Mouse (Mus musculus) intestine, embryonic 16.5 days (tissue): ENCODE results near the gene Mrrf. TPM values are rescaled to one million over a fixed set of nuclear protein-coding genes. Genes with fewer than 3 reads are reported as not detected.

Source experiments
- ATAC-seq: fragments of 200-750 bp; cut with Nextera tagmentation; 2 replicates; pipeline ENCODE4 v1.8.0; 2017; ENCODE audit warnings: moderate TSS enrichment, moderate library complexity
- H3K27ac ChIP-seq: fragments of 300-500 bp; sonication (generic); 2 replicates; pipeline ENCODE4 v1.5.1; 2014; ENCODE audit warnings: mild to moderate bottlenecking, low read length
- H3K27me3 ChIP-seq: fragments of 300-500 bp; sonication (generic); replicated peaks from 2 replicates; pipeline ENCODE4 v1.6.1; 2014; ENCODE audit warnings: low read length, control low read depth, mixed read lengths; ENCODE audit not compliant: control insufficient read depth, insufficient read depth
- H3K36me3 ChIP-seq: fragments of 300-500 bp; sonication (generic); 2 replicates; pipeline ENCODE4 v1.6.1; 2014; ENCODE audit warnings: low read length, control low read depth; ENCODE audit not compliant: control insufficient read depth, insufficient read depth
- H3K4me1 ChIP-seq: fragments of 300-500 bp; sonication (generic); 2 replicates; pipeline ENCODE4 v1.6.1; 2014; ENCODE audit warnings: low read length, control low read depth, mixed read lengths; ENCODE audit not compliant: control insufficient read depth, insufficient read depth
- H3K4me2 ChIP-seq: fragments of 300-500 bp; sonication (generic); 2 replicates; pipeline ENCODE4 v1.6.1; 2014; ENCODE audit warnings: low read depth, low read length, control low read depth
- H3K4me3 ChIP-seq: fragments of 300-500 bp; sonication (generic); 2 replicates; pipeline ENCODE4 v1.5.1; 2014; ENCODE audit warnings: mild to moderate bottlenecking, low read length
- H3K9ac ChIP-seq: fragments of 300-500 bp; sonication (generic); 2 replicates; pipeline ENCODE4 v1.6.1; 2014; ENCODE audit warnings: low read depth, low read length
- H3K9me3 ChIP-seq: fragments of 300-500 bp; sonication (generic); 2 replicates; pipeline ENCODE4 v1.6.1; 2016; ENCODE audit warnings: low read length, control low read depth; ENCODE audit not compliant: control insufficient read depth
- WGBS: fragments of 180-500 bp; shearing (Covaris S2); extraction: QIAGEN DNeasy Blood & Tissue Kit; methylation state at CpG from one replicate; pipeline ENCODE4 v1.1.7; 2014; 5-methylcytosine and 5-hydroxymethylcytosine counted together
- polyA plus RNA-seq: library from polyadenylated mRNA; unstranded; fragments of >200 nt; fragmentation: Nextera tagmentation; extraction: Ambion mirVana; gene quantifications from 2 replicates; pipeline ENCODE4 v1.2.1, GENCODE M21; 2015

The Mrrf gene
- polyA plus RNA-seq, 1 experiment from 2014 or later: 32.3 TPM

- H3K4me2 ChIP-seq: no peak overlapping the region
- no peak overlapping the region for H3K27ac ChIP-seq
- ATAC-seq: no peak
- no peak overlapping the region for H3K4me3 ChIP-seq
- H3K9ac ChIP-seq: no peak overlapping the region
- peaks cover 2% of the 10 kb centered on the region; the same call in 1 of the 2 replicates for H3K27me3 ChIP-seq
- H3K36me3 ChIP-seq: no peaks in the 10 kb centered on the region
- H3K9me3 ChIP-seq: no peaks in the 10 kb centered on the region
- H3K4me1 ChIP-seq: peaks cover 19% of the 10 kb centered on the region
Observed at GRCm38 (mm10) chr2:36216546-36216945, 80.4 kb downstream of the Mrrf start.

- Histone ChIP-seq H3K4me3 (no peak overlapping the region), H3K36me3 (no peaks in the 10 kb centered on the region), H3K4me2 (no peak overlapping the region), H3K4me1 (peaks cover 19% of the 10 kb centered on the region), H3K27ac (peak overlapping the region; percentile 11), H3K9me3 (no peaks in the 10 kb centered on the region), H3K9ac (no peak overlapping the region), H3K27me3 (no peaks in the 10 kb centered on the region)
- 42% methylated on average over 4 of the region's 4 CpGs for WGBS
- no peak for ATAC-seq
Observed at GRCm38 (mm10) chr2:36216953-36217573, 80.9 kb downstream of the Mrrf start.

GRCm38 (mm10) chr2:36217692-36218233 lies 81.6 kb downstream of the Mrrf start:
- WGBS: 46% methylated on average over 5 of the region's 5 CpGs
- Histone ChIP-seq H3K4me2 (no peak overlapping the region), H3K36me3 (no peaks in the 10 kb centered on the region), H3K27ac (peak overlapping the region; percentile 11), H3K9ac (no peak overlapping the region), H3K9me3 (no peaks in the 10 kb centered on the region), H3K4me3 (no peak overlapping the region), H3K27me3 (no peaks in the 10 kb centered on the region), H3K4me1 (peaks cover 19% of the 10 kb centered on the region)
- ATAC-seq: no peak

GRCm38 (mm10) chr2:36220106-36220505 lies 83.9 kb downstream of the Mrrf start:
- no peaks in the 10 kb centered on the region for H3K36me3 ChIP-seq
- no peak overlapping the region for H3K4me2 ChIP-seq
- H3K27ac ChIP-seq: no peak overlapping the region
- peaks cover 11% of the 10 kb centered on the region for H3K4me1 ChIP-seq
- no peaks in the 10 kb centered on the region for H3K9me3 ChIP-seq
- H3K9ac ChIP-seq: no peak overlapping the region
- ATAC-seq: no peak
- WGBS: 79% methylated on average over 8 of the region's 8 CpGs
- H3K4me3 ChIP-seq: no peak overlapping the region
- H3K27me3 ChIP-seq: no peaks in the 10 kb centered on the region

- no peak overlapping the region for H3K9ac ChIP-seq
- WGBS: 78% methylated on average over 4 of the region's 4 CpGs
- no peak overlapping the region for H3K27ac ChIP-seq
- no peaks in the 10 kb centered on the region for H3K27me3 ChIP-seq
- H3K4me1 ChIP-seq: peaks cover 11% of the 10 kb centered on the region
- no peak overlapping the region for H3K4me2 ChIP-seq
- no peak for ATAC-seq
- no peaks in the 10 kb centered on the region for H3K36me3 ChIP-seq
- no peaks in the 10 kb centered on the region for H3K9me3 ChIP-seq
- H3K4me3 ChIP-seq: no peak overlapping the region
Observed at GRCm38 (mm10) chr2:36220891-36221290, 84.7 kb downstream of the Mrrf start.

- H3K4me3 ChIP-seq: no peak overlapping the region
- H3K9me3 ChIP-seq: no peaks in the 10 kb centered on the region
- H3K9ac ChIP-seq: no peak overlapping the region
- no peak overlapping the region for H3K27ac ChIP-seq
- H3K36me3 ChIP-seq: no peaks in the 10 kb centered on the region
- H3K4me1 ChIP-seq: peaks cover 5% of the 10 kb centered on the region
- no peak overlapping the region for H3K4me2 ChIP-seq
- ATAC-seq: no peak
- no peaks in the 10 kb centered on the region for H3K27me3 ChIP-seq
- WGBS: 62% methylated on average over 7 of the region's 7 CpGs
Observed at GRCm38 (mm10) chr2:36222168-36222848, 86.1 kb downstream of the Mrrf start.

- Histone ChIP-seq H3K27ac (peak overlapping the region; percentile 29; the same call in 1 of the 2 replicates), H3K36me3 (no peaks in the 10 kb centered on the region), H3K9ac (no peak overlapping the region), H3K27me3 (no peaks in the 10 kb centered on the region), H3K4me3 (no peak overlapping the region), H3K9me3 (no peaks in the 10 kb centered on the region), H3K4me1 (no peaks in the 10 kb centered on the region), H3K4me2 (no peak overlapping the region)
- ATAC-seq: no peak
Observed at GRCm38 (mm10) chr2:36223436-36223835, 87.2 kb downstream of the Mrrf start.

- no peak overlapping the region for H3K9ac ChIP-seq
- WGBS: 73% methylated on average over 7 of the region's 7 CpGs
- H3K36me3 ChIP-seq: no peaks in the 10 kb centered on the region
- 0 out of 2 replicates have a peak overlapping the region, but pooled peaks have one; percentile 4 for H3K27ac ChIP-seq
- H3K4me2 ChIP-seq: no peak overlapping the region
- H3K9me3 ChIP-seq: no peaks in the 10 kb centered on the region
- ATAC-seq: no peak
- no peak overlapping the region for H3K4me3 ChIP-seq
- H3K27me3 ChIP-seq: no peaks in the 10 kb centered on the region
- no peaks in the 10 kb centered on the region for H3K4me1 ChIP-seq
Observed at GRCm38 (mm10) chr2:36224153-36224552, 88.0 kb downstream of the Mrrf start.

- ATAC-seq: no peak
- H3K27me3 ChIP-seq: no peaks in the 10 kb centered on the region
- no peaks in the 10 kb centered on the region for H3K9me3 ChIP-seq
- H3K4me2 ChIP-seq: no peak overlapping the region
- no peaks in the 10 kb centered on the region for H3K4me1 ChIP-seq
- no peak overlapping the region for H3K9ac ChIP-seq
- 0 out of 2 replicates have a peak overlapping the region, but pooled peaks have one; percentile 4 for H3K27ac ChIP-seq
- 25% methylated on average over 2 of the region's 2 CpGs for WGBS
- no peak overlapping the region for H3K4me3 ChIP-seq
- H3K36me3 ChIP-seq: no peaks in the 10 kb centered on the region
Observed at GRCm38 (mm10) chr2:36224599-36224998, 88.4 kb downstream of the Mrrf start.
